Mouse (Mus musculus) urinary bladder, postnatal 25 days (tissue): ENCODE results near the gene Treh.

Experiments used
- DNase-seq: peaks from one replicate; pipeline ENCODE4 v3.0.0; 2022; ENCODE audit warnings: low spot score

Gene Treh

GRCm38 (mm10) chr9:44716997-44717821, 44.2 kb downstream of the Treh start:
- no peak for DNase-seq

DNA sequence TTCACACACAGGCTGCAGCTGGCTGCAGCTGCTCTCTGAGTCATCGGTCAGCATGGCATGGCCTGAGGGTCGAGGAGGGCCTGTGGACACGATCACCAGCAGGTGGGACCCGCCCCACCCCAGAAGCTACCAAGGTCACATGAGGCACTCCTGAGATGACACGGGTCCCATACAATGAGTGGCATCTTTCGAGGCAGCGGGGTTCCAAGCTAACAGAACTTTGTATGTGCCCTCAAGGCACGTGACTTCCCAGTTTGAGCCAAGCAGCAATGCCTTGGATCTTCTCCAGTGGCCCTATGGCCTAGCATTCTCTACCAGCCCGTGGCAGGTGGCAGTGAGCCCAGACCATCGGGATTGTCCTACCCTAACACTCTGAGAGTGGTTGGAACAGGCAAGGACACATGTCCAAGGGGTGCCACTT, 44.8 kb downstream of the Treh start:
- no peak for DNase-seq

DNA sequence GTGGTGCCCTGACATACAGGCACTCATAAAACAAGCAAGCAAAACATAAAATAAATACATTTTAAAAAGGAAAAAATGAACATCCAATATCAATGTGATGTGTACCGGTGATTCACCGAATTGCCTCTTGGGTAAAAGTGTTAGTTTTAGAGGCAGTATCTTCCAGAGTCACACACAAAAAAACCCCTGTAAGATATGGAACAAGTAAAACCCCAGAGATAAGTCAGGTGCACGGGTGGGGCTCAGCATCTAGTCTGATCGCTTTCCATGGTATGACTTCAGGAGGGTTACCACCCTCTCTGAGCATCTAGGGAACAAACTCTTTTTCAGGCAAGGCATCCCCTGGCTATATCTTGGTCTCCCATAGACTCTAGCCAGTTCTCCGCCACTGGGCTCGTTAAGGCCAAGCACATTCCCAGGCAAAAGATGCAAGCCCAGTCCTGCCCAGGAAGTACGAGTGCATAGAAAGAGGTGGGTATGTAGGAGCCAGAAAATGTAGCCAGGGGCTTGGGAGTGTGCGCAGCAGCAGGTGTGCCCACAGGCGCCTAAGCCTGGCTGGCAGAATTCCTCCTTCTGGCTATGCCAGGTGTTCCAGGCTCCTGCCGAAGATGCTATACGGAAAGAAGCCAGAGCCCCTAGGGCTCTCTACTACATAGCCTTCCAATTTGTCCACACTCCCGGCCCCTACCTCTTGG, 46.1 kb downstream of the Treh start:
- no peak for DNase-seq

DNA sequence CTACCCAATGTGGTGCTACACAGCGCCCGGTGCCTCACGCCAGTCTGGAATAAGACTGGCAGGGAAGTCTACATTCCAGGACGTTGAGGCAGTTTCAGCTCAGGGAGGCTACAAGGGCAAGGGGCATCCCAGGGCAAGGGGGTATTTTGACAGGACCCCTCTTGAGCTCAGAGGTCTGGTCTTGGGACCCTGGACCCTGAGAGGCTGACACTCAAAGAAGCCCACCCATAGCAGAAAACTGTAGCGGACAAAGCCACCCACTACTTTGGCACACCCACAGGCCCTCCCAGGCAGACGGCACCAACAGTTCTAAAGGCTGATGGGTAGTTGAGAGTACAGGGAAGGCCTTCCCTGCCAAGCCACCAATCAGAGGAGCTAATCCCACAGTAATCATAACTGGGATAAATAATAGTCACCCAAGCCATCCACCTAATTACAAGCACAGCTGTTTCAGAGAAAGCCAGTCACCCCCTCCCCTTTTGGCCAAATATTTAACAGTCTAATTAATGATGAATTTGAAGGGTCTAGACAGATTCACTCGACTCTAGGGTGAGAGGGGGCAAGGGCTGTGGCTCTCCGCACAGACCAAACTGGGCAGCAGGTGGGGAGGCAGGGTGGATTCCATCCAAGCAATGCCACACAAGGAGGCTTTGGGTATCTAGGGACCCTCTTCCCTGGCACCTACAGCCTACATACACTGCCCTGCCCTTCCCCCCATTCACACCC, 46.8 kb downstream of the Treh start:
- no peak for DNase-seq

GRCm38 (mm10) chr9:44720358-44721153, 47.5 kb downstream of the Treh start:
- no peak for DNase-seq

DNA sequence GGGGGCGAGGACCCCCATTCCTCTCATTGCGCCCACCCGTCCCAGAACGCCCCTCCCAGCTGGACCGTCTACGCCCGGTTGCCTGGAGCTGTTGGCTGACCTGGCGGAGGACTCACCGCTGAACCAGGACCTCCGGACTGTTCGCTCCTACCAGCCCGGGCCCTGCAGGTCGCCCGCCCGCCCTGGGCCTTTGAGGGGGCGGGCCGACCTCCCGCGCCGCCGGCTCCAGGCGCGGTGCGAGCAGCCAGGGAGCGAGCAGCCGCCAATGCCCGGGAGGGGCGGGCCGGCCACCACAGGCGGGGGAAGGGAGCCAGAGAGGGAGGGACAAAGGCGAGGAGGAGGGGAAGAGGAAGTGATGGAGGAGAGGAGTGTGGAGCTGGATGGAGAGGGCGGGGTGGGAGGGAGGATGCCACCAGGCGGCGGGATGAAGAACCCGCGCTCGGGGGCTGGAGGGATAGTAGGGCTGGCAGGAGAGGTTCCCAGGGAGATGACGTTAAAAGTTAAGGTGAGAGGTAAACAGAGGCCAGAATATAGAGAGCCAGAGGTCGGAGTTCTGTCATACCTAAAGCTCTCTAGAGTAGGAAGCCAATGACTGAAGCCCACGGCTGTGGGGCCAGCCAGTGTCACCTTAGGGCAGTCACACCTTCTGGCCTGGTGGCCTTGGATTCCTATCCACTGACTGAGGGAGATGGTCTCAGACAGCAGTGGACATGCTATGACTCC, 48.3 kb downstream of the Treh start:
- peak; percentile 85 for DNase-seq

DNA sequence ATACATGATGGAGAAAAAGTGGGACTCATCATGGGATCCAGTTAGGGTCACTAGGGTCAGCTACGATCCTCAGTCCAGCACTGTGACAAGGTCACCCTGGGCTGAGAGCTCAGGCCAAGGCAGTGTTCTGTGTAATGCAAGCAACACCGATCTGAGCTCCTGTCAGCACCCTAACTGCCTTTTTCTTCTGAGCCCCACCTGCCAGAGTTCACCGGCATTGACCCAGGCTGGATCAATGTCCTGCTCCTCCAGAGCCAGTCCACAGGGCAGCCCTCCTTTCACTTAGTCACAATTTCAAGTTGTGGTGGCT, 48.8 kb downstream of the Treh start:
- no peak for DNase-seq

DNA sequence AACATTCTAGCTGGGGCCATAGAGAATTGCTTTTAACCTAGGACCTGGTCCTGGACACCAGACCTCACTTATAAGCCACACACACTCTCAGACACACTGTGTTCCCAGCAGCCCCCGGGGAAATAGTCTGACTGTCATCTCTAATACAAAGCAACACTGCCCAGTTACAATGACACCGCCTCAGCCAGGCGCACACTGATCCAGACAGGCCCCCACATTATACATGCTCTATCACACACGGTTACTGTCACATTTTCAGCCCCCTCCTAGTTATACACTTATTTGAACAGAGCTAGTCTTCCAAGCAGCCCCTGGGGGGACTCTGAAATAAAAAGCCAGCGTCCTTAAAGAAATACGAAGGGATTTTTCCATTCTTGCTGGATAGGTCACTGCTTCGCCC, 49.5 kb downstream of the Treh start:
- no peak for DNase-seq

DNA sequence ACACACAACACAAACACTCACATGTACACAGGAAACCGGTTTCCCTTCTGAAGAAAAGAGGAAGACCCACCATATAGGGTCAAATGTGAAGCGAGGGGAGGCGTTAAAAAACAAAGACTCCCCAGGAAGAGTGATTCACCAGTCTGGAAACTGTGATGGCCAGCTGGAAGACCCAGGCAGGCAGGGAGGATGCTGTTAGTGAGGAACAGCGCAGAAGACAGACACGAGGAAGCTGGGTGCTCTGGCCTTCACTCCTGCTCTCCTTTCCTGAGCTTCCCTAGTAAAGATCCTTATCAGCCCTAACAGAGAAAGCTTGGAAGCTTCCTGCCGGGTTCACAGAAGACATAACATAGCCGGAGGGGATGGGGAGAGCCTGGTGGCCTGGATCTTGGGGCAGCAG, 50.0 kb downstream of the Treh start:
- no peak for DNase-seq

- DNase-seq, result no peak
Measured at GRCm38 (mm10) chr9:44723521-44724041, 50.5 kb downstream of the Treh start.

DNA sequence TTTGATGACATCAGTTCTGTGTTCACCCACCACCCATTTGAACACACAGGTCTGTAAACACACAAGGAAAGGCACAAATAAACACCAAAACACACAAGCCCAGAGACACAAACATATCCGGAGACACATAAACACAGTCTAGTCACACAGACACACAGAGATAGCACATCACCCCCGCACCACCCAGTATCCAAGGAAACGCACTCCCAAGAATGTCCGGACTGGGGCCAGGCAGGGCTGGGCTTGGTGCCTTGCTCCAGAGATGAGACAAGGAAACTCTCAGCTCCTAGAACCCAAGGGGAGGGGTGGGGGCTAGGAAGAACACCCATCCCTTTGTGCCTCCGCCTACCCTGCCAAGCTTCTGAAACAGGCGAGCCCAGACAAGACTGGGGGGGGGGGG, 51.2 kb downstream of the Treh start:
- DNase-seq, result no peak

- no peak for DNase-seq
Measured at GRCm38 (mm10) chr9:44724665-44725064, 51.6 kb downstream of the Treh start.

- DNase-seq, result no peak
Measured at GRCm38 (mm10) chr9:44726431-44727146, 53.6 kb downstream of the Treh start.

DNA sequence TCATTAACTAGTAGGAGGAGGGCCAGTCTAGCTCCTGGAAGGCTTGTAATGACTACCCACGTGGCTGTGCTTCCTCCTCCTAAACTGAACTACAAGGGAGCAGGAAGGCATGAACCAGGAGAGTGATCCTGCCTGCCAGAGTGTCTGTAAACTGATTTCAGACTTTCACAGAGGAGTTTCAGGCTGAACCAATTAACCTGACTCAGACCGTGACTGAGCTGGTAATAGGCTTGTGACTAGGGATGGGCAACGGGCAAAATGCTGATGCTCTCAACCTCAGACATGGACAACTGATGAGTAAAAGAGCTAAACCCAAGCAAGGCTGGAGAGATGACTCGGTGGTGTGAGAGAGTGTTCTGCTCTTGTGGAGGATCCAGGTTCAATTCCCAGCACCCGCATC, 54.4 kb downstream of the Treh start:
- no peak for DNase-seq

GRCm38 (mm10) chr9:44732130-44732549, 59.1 kb downstream of the Treh start:
- no peak for DNase-seq

DNA sequence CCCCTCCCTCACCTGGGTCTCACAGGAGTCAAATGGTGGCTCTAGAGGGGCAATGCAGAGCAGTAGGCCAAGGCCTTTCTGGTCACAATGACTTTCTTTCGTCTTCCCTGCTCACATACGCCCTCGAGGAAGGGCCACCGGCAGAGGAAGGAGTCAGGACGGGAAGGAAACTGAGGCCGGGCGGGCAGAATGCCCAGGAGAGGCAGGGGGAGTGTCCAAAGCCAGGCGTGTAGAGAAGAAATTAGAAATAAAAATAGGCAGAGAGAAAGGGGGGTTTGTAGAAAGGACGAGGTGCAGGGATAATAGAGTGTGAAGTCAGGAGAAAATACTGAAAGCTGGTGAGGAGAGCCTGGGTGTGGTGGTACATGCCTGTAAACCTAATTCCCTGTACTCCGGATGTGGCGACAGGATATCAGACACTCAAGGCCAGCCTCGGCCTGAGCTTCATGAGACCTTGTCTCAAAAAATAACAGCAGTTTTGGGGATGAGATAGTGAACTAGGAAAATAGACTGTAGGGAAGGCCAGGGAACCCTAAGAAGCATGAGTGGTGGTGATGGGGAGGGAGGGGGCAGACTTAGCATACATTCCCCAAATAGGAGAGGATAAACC, 60.0 kb downstream of the Treh start:
- DNase-seq, result no peak

GRCm38 (mm10) chr9:44733671-44734523, 60.9 kb downstream of the Treh start:
- DNase-seq, result peak; percentile 68

GRCm38 (mm10) chr9:44734524-44735494, 61.8 kb downstream of the Treh start, which contains the start of gene Phldb1:
Gene Phldb1 (minus strand): TSS chr9:44735198.
- DNase-seq, result peak; percentile 62
